Mouse (Mus musculus): ENCODE results near the gene Msl3l2. TPM values are rescaled to one million over a fixed set of nuclear protein-coding genes. Genes with fewer than 3 reads are reported as not detected.

Msl3l2 gene
- polyA plus RNA-seq (2015; fragmentation: Nextera tagmentation; extraction: Ambion mirVana): 0.34 and 0.45 TPM in 2 replicates

DNA sequence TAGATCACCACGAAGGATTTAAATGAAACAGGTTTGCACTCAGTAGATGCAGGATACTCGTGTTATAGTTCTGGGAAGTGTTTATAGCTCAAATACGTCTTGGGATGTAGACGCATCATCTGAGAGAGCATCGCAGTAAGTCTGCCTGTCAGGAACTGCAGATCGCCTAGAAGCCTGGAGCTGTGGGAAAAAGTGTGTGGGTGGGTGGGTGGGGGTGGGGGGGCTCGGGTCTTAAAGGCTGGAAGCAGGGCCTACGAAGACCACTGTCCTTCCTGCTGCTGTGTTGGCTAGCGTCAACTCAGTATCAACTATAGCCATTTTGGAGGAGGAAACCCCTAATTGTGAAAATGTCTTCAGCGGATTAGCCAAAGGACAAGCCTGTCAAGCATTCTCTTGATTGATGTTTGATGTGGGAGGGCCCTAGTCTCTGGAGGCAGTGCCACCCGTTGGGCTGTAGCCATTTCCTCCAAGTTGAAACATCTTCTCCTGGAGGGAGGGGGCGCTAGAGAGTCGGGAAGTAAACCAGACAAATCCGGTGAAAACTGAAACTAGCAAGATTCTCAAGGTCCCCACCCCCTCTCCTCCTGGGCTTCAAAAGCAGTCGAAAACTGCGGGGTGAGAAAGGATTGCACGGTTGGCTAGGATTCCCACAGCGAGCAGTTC lies at the start of gene Msl3l2:
Gene Msl3l2, plus strand, starts transcription at position 585 of the 663 bp plus-strand sequence.
- H3K36me3 ChIP-seq (ENCODE audit: control insufficient read depth, insufficient read depth): no peaks in the 10 kb centered on the region
- ATAC-seq (ENCODE audit: low read depth): peak; percentile 71
- H3K9me3 ChIP-seq (replicated peaks; ENCODE audit: control insufficient read depth, low read length): no peaks in the 10 kb centered on the region
- no peaks in the 10 kb centered on the region for H3K4me1 ChIP-seq (ENCODE audit: control insufficient read depth, low read depth, low read length)
- peak within 1 kb of the TSS; percentile 58 for H3K4me2 ChIP-seq (ENCODE audit: low read depth, low read length)
- peak within 1 kb of the TSS; percentile 54 for H3K4me3 ChIP-seq (ENCODE audit: low read depth, low read length)
- no peak within 1 kb of the TSS for H3K27ac ChIP-seq (ENCODE audit: low read length)
- peak within 1 kb of the TSS; percentile 54; the same call in 1 of the 2 replicates for H3K9ac ChIP-seq (ENCODE audit: low read depth, low read length)
- WGBS (ENCODE audit: insufficient replicate concordance): 23% methylated on average over 18 of the region's 18 CpGs
- H3K27me3 ChIP-seq (ENCODE audit: control insufficient read depth, insufficient read depth, low read depth, low read length): no peaks in the 10 kb centered on the region

DNA sequence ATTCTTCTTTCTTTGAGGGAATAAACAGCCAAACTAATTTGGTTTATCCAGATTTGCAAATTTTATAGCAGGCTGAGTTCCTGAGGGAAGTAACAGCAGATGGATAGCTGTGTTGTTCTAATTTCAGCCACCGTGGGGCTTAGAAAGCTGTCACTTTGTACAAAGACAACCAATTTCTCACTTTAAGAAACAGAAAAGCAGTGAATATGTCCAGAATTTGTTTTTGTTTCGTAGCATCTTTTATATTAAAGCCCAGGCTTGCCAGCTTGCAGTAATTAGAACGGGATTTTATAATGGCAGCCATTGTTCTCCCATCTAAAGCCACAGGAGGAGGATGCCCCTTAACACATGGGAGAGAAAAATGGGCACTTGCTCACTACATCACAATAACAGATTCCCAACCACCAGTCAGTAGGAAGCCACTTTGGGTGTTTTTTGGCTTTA lies 47.7 kb upstream of the Msl3l2 start:
- WGBS (ENCODE audit: insufficient replicate concordance): 63% methylated on average over 3 of the region's 3 CpGs
- Histone ChIP-seq H3K27ac (ENCODE audit: low read length) (no peak overlapping the region), H3K36me3 (ENCODE audit: control insufficient read depth, insufficient read depth) (no peaks in the 10 kb centered on the region), H3K9me3 (replicated peaks; ENCODE audit: control insufficient read depth, low read length) (no peaks in the 10 kb centered on the region), H3K4me1 (ENCODE audit: control insufficient read depth, low read depth, low read length) (no peaks in the 10 kb centered on the region), H3K27me3 (ENCODE audit: control insufficient read depth, insufficient read depth, low read depth, low read length) (no peaks in the 10 kb centered on the region), H3K4me3 (ENCODE audit: low read depth, low read length) (no peak overlapping the region), H3K9ac (ENCODE audit: low read depth, low read length) (no peak overlapping the region), H3K4me2 (ENCODE audit: low read depth, low read length) (no peak overlapping the region)
- ATAC-seq (ENCODE audit: low read depth): no peak

DNA sequence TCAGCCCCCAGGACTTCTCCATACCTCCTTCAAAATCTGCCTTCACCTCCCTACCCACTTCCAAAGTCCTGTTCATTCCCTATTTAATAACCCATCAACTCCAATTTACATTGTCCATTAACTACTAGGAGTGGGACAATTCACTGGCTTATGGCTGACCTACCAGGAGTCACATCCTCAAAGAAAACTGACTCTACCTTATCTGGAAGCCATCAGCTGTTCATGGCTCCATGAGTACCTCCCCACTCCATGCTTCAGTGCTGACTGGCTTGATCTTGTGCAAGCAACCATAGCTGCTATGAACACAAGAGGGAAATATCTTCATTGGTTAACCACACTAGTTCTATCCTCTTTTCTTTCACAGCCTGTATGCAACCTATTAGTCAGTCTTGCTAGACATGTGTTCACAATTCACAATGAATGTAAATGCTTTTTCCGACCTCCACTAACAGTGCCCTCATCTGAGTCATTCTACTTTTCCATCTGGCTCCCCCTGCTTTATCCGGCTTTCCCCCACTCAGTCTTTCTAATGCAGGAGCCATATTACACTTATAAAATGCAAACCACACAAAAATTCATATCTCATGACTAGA lies 45.4 kb upstream of the Msl3l2 start:
- no peaks in the 10 kb centered on the region for H3K4me1 ChIP-seq (ENCODE audit: control insufficient read depth, low read depth, low read length)
- ATAC-seq (ENCODE audit: low read depth): no peak
- no peak overlapping the region for H3K9ac ChIP-seq (ENCODE audit: low read depth, low read length)
- no peaks in the 10 kb centered on the region for H3K27me3 ChIP-seq (ENCODE audit: control insufficient read depth, insufficient read depth, low read depth, low read length)
- no peak overlapping the region for H3K4me2 ChIP-seq (ENCODE audit: low read depth, low read length)
- 61% methylated on average over 2 of the region's 2 CpGs for WGBS (ENCODE audit: insufficient replicate concordance)
- no peaks in the 10 kb centered on the region for H3K9me3 ChIP-seq (replicated peaks; ENCODE audit: control insufficient read depth, low read length)
- no peaks in the 10 kb centered on the region for H3K36me3 ChIP-seq (ENCODE audit: control insufficient read depth, insufficient read depth)
- H3K4me3 ChIP-seq (ENCODE audit: low read depth, low read length): no peak overlapping the region
- no peak overlapping the region for H3K27ac ChIP-seq (ENCODE audit: low read length)

DNA sequence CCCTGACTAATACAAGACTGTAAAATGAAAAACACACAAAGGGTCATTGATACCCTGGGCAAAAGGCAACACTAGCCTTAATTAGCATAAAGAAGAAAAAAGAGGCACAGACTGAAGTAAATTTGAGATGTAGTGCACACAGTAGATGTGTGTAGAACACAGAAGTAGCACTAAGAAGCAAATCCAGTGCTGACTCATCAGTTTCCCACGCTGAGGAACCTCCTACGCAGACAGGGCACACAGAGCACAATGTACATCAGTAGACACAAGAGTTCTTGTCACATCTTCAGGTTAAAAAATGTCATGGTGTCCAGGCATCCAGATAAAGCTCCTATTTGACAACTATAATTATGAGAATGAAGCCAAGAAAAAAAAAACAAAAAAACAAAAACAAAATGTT lies 44.0 kb upstream of the Msl3l2 start:
- WGBS (ENCODE audit: insufficient replicate concordance): 67% methylated on average over 2 of the region's 2 CpGs
- H3K27me3 ChIP-seq (ENCODE audit: control insufficient read depth, insufficient read depth, low read depth, low read length): no peaks in the 10 kb centered on the region
- no peaks in the 10 kb centered on the region for H3K36me3 ChIP-seq (ENCODE audit: control insufficient read depth, insufficient read depth)
- H3K4me3 ChIP-seq (ENCODE audit: low read depth, low read length): no peak overlapping the region
- no peak for ATAC-seq (ENCODE audit: low read depth)
- H3K27ac ChIP-seq (ENCODE audit: low read length): no peak overlapping the region
- no peak overlapping the region for H3K4me2 ChIP-seq (ENCODE audit: low read depth, low read length)
- no peaks in the 10 kb centered on the region for H3K4me1 ChIP-seq (ENCODE audit: control insufficient read depth, low read depth, low read length)
- H3K9me3 ChIP-seq (replicated peaks; ENCODE audit: control insufficient read depth, low read length): no peaks in the 10 kb centered on the region
- H3K9ac ChIP-seq (ENCODE audit: low read depth, low read length): no peak overlapping the region

DNA sequence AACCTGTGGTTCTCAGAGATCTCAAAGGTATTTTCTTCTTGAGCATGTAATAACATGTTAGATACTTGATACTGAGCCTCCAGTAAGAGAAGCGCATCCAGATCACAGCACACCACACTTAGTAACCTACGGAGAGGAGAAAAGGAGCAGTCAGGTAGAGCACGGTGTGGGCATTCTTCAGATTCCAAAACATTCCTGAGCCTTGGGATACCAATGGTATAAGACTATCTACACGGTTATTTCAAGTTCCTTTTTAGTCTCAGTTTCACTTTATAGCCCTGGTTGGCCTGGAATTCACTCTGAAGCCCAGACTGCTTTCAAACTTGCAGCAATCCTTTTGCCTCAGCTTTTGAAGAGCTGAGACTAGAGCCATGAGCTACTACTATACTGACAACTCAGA lies 17.0 kb upstream of the Msl3l2 start:
- no peaks in the 10 kb centered on the region for H3K4me1 ChIP-seq (ENCODE audit: control insufficient read depth, low read depth, low read length)
- H3K27ac ChIP-seq (ENCODE audit: low read length): no peak overlapping the region
- H3K9me3 ChIP-seq (replicated peaks; ENCODE audit: control insufficient read depth, low read length): no peaks in the 10 kb centered on the region
- no peaks in the 10 kb centered on the region for H3K36me3 ChIP-seq (ENCODE audit: control insufficient read depth, insufficient read depth)
- no peaks in the 10 kb centered on the region for H3K27me3 ChIP-seq (ENCODE audit: control insufficient read depth, insufficient read depth, low read depth, low read length)
- H3K4me3 ChIP-seq (ENCODE audit: low read depth, low read length): no peak overlapping the region
- no peak overlapping the region for H3K4me2 ChIP-seq (ENCODE audit: low read depth, low read length)
- 66% methylated on average over 4 of the region's 4 CpGs for WGBS (ENCODE audit: insufficient replicate concordance)
- no peak for ATAC-seq (ENCODE audit: low read depth)
- H3K9ac ChIP-seq (ENCODE audit: low read depth, low read length): no peak overlapping the region

DNA sequence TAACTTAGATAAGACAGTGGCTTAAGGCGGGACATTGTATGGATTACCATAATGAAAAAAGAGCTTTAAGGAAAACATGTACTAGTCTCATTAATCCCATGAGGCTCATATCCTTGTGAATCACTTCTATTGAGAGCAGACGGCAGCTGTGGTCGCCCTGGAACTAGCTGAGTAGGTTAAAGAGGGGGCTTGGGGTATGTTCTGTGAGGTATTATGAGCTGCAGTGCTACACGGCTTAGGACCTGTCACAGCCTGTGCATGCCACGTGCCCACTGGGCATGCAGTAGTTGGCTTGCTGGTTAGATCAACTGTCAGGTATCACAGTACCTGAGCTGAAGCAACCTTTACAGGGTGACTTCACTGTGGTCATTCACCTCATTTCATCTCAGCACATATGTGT lies 12.1 kb upstream of the Msl3l2 start:
- H3K9ac ChIP-seq (ENCODE audit: low read depth, low read length): no peak overlapping the region
- H3K36me3 ChIP-seq (ENCODE audit: control insufficient read depth, insufficient read depth): no peaks in the 10 kb centered on the region
- H3K4me2 ChIP-seq (ENCODE audit: low read depth, low read length): no peak overlapping the region
- 69% methylated on average over 5 of the region's 5 CpGs for WGBS (ENCODE audit: insufficient replicate concordance)
- H3K4me1 ChIP-seq (ENCODE audit: control insufficient read depth, low read depth, low read length): no peaks in the 10 kb centered on the region
- ATAC-seq (ENCODE audit: low read depth): no peak
- no peak overlapping the region for H3K27ac ChIP-seq (ENCODE audit: low read length)
- H3K4me3 ChIP-seq (ENCODE audit: low read depth, low read length): no peak overlapping the region
- no peaks in the 10 kb centered on the region for H3K9me3 ChIP-seq (replicated peaks; ENCODE audit: control insufficient read depth, low read length)
- H3K27me3 ChIP-seq (ENCODE audit: control insufficient read depth, insufficient read depth, low read depth, low read length): no peaks in the 10 kb centered on the region

DNA sequence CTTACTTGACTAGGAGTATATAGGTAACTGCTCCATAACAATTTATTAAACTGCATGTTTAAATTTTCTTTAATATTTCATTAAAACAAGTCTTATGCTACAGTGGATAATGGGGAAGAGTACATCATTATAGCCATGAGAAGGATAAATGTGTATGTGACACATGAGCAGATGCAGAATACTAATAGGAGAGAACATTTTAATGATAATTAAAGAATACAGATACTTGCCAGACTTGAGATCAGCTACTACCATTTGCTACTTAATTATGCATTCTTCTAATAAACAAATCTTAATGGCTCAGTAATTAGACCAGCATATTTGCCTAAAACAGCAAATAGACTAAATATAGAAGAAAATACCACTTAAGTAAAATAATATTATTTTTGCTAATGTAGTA lies 10.0 kb upstream of the Msl3l2 start:
- ATAC-seq (ENCODE audit: low read depth): no peak
- Histone ChIP-seq H3K4me2 (ENCODE audit: low read depth, low read length) (no peak overlapping the region), H3K36me3 (ENCODE audit: control insufficient read depth, insufficient read depth) (no peaks in the 10 kb centered on the region), H3K27ac (ENCODE audit: low read length) (no peak overlapping the region), H3K27me3 (ENCODE audit: control insufficient read depth, insufficient read depth, low read depth, low read length) (no peaks in the 10 kb centered on the region), H3K9ac (ENCODE audit: low read depth, low read length) (no peak overlapping the region), H3K4me3 (ENCODE audit: low read depth, low read length) (no peak overlapping the region), H3K9me3 (replicated peaks; ENCODE audit: control insufficient read depth, low read length) (no peaks in the 10 kb centered on the region), H3K4me1 (ENCODE audit: control insufficient read depth, low read depth, low read length) (no peaks in the 10 kb centered on the region)

DNA sequence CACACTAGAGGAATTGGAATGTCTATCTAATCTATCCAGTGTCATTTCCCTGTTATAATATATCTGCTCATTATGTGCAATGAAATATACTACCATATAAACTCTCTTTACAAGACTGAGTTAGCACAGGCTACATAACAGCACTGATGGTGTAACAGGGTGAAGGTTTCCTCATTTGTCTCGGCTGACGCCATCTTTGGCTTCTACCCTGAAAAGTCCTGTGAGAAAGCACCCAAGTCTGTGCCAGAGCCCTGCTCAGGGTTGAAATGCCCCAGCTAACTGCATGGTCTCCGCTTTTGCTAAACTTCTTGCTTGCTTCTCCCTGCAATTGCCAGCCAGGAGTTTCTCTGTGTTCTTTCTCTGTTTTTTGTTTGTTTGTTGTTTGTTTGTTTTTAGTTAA lies 7.6 kb upstream of the Msl3l2 start:
- no peaks in the 10 kb centered on the region for H3K9me3 ChIP-seq (replicated peaks; ENCODE audit: control insufficient read depth, low read length)
- H3K4me2 ChIP-seq (ENCODE audit: low read depth, low read length): no peak overlapping the region
- no peak overlapping the region for H3K4me3 ChIP-seq (ENCODE audit: low read depth, low read length)
- ATAC-seq (ENCODE audit: low read depth): no peak
- H3K36me3 ChIP-seq (ENCODE audit: control insufficient read depth, insufficient read depth): no peaks in the 10 kb centered on the region
- no peaks in the 10 kb centered on the region for H3K27me3 ChIP-seq (ENCODE audit: control insufficient read depth, insufficient read depth, low read depth, low read length)
- WGBS (ENCODE audit: insufficient replicate concordance): 70% methylated on average over 3 of the region's 3 CpGs
- no peak overlapping the region for H3K9ac ChIP-seq (ENCODE audit: low read depth, low read length)
- no peaks in the 10 kb centered on the region for H3K4me1 ChIP-seq (ENCODE audit: control insufficient read depth, low read depth, low read length)
- no peak overlapping the region for H3K27ac ChIP-seq (ENCODE audit: low read length)

DNA sequence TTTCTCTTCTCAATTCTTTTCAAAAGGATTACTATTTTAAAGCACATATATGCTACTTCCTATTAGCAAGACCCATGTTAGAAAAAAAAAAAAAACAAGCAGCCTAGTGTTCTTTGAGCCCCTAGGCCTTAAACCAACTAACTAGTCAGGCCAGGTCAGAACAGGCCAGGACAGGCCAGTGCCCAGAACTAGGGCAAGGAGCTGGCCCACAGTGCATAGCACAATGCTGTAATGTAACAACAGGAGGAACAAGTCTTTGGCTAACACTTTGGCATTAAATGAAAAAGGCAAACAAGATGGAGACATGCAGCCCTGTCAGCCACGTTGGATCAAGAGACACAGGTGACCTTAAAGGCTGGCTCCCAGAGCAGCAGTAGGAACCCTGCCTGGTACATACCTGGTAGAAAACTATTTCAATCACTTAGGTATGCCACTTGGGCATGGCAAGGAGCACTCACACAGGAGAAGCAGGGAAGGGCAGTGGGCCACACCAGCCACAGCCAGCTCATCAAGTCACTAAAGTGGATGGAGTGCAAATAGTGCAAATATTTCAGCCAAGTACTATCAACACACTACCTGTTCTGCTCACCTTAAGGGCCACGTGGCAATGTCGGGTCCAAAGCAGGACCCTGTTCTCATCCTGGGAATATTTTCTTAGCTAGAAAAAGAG lies 6.9 kb upstream of the Msl3l2 start:
- H3K27me3 ChIP-seq (ENCODE audit: control insufficient read depth, insufficient read depth, low read depth, low read length): no peaks in the 10 kb centered on the region
- no peaks in the 10 kb centered on the region for H3K36me3 ChIP-seq (ENCODE audit: control insufficient read depth, insufficient read depth)
- 64% methylated on average over 3 of the region's 3 CpGs for WGBS (ENCODE audit: insufficient replicate concordance)
- H3K9ac ChIP-seq (ENCODE audit: low read depth, low read length): no peak overlapping the region
- no peak overlapping the region for H3K27ac ChIP-seq (ENCODE audit: low read length)
- no peak overlapping the region for H3K4me3 ChIP-seq (ENCODE audit: low read depth, low read length)
- H3K4me2 ChIP-seq (ENCODE audit: low read depth, low read length): no peak overlapping the region
- no peaks in the 10 kb centered on the region for H3K4me1 ChIP-seq (ENCODE audit: control insufficient read depth, low read depth, low read length)
- no peak for ATAC-seq (ENCODE audit: low read depth)
- H3K9me3 ChIP-seq (replicated peaks; ENCODE audit: control insufficient read depth, low read length): no peaks in the 10 kb centered on the region
